Comparison of ENCODE assay signal across 8 mouse cellular contexts in genomic region chr8:58912840-58913639, GRCm38 (mm10). TPM values are rescaled to one million over a fixed set of nuclear protein-coding genes. Genes with fewer than 3 reads are reported as not detected.
DNase-seq lines count a peak whose midpoint lies in the region; ATAC-seq and TF ChIP-seq lines count a peak whose summit lies in the region.

No protein-coding gene starts in this region.

- H3K27me3 ChIP-seq in heart, postnatal 0 days (ENCODE audit: control insufficient read depth, insufficient read depth, low read length), result peaks cover 26% of the 10 kb centered on the region
- no peaks in the 10 kb centered on the region for H3K27me3 ChIP-seq in neural tube, embryonic 14.5 days (ENCODE audit: control insufficient read depth, insufficient read depth, low read length)

- TF ChIP-seq CTCF in cortical plate, adult 2 months (IDR thresholded peaks at IDR 0.05; ENCODE audit: extremely low read depth, insufficient read depth, low read length), result no peak
- TF ChIP-seq CTCF in heart, postnatal 0 days (IDR thresholded peaks at IDR 0.05; ENCODE audit: low read depth), result no peak

- peak; percentile 11 for DNase-seq in layer of hippocampus, adult 9-11 months
- DNase-seq in layer of hippocampus, adult 11-12 months (ENCODE audit: low spot score), result no peak
- DNase-seq in heart, postnatal 0 days (ENCODE audit: low spot score), result no peak
- peak; percentile 41 to 54 for DNase-seq in left cerebral cortex, postnatal 36 days (ENCODE audit: low spot score in 2 of 2)
- no peak for DNase-seq in spleen, adult 18-20 months
- DNase-seq in spleen, postnatal 10 days (ENCODE audit: low spot score in 2 of 2), result no peak

- 0 out of 2 replicates have a peak overlapping the region, but pooled peaks have one; percentile 1 for H3K27ac ChIP-seq in cortical plate, adult 2 months (ENCODE audit: insufficient read depth, low read length)
- no peak overlapping the region for H3K27ac ChIP-seq in heart, postnatal 0 days (ENCODE audit: low read depth)
- peak overlapping the region; percentile 70; the same call in 1 of the 2 replicates for H3K27ac ChIP-seq in neural tube, embryonic 14.5 days (ENCODE audit: low read depth, low read length)

- H3K4me2 ChIP-seq in heart, postnatal 0 days (ENCODE audit: low read depth, low read length), result peak overlapping the region; percentile 87
- peak overlapping the region; percentile 96 for H3K4me2 ChIP-seq in neural tube, embryonic 14.5 days (ENCODE audit: low read depth, low read length)

- no peaks in the 10 kb centered on the region for H3K9me3 ChIP-seq in heart, postnatal 0 days (replicated peaks; ENCODE audit: control insufficient read depth, low read length)
- H3K9me3 ChIP-seq in neural tube, embryonic 14.5 days (ENCODE audit: control insufficient read depth, low read length), result no peaks in the 10 kb centered on the region

- 4% methylated on average over 30 of the region's 30 CpGs for WGBS in heart, postnatal 0 days
- WGBS in neural tube, embryonic 14.5 days, result 2% methylated on average over 30 of the region's 30 CpGs

- TF ChIP-seq POLR2A in cortical plate, adult 2 months (IDR thresholded peaks at IDR 0.05; ENCODE audit: extremely low read depth, insufficient read depth, low read length), result 0 out of 2 replicates have a peak, but pooled peaks have one; percentile 12

- no peak for TF ChIP-seq EP300 in heart, postnatal 0 days (IDR thresholded peaks at IDR 0.05; ENCODE audit: low read depth)

- H3K9ac ChIP-seq in heart, postnatal 0 days (replicated peaks; ENCODE audit: low read depth, low read length), result 0 out of 2 replicates have a peak overlapping the region, but pooled peaks have one; percentile 8
- H3K9ac ChIP-seq in neural tube, embryonic 14.5 days (replicated peaks; ENCODE audit: low read depth, low read length), result peak overlapping the region; percentile 76

- H3K4me1 ChIP-seq in cortical plate, adult 2 months (ENCODE audit: control insufficient read depth, insufficient read depth, low read length), result no peaks in the 10 kb centered on the region
- peaks cover 4% of the 10 kb centered on the region; the same call in 1 of the 2 replicates for H3K4me1 ChIP-seq in heart, postnatal 0 days (ENCODE audit: control insufficient read depth, insufficient read depth)
- H3K4me1 ChIP-seq in neural tube, embryonic 14.5 days (ENCODE audit: control insufficient read depth, insufficient read depth, low read length), result no peaks in the 10 kb centered on the region

- no peaks in the 10 kb centered on the region for H3K36me3 ChIP-seq in heart, postnatal 0 days (replicated peaks; ENCODE audit: control insufficient read depth, insufficient read depth, low read length)
- no peaks in the 10 kb centered on the region for H3K36me3 ChIP-seq in neural tube, embryonic 14.5 days (ENCODE audit: control insufficient read depth, insufficient read depth, low read length)

- peak overlapping the region; percentile 84 for H3K4me3 ChIP-seq in cortical plate, adult 2 months (ENCODE audit: insufficient read depth, low read length)
- H3K4me3 ChIP-seq in heart, postnatal 0 days (ENCODE audit: low read depth, low read length), result peak overlapping the region; percentile 49
- H3K4me3 ChIP-seq in neural tube, embryonic 14.5 days (ENCODE audit: low read depth, low read length), result peak overlapping the region; percentile 68

- no peak; the same call in 1 of the 2 replicates for ATAC-seq in heart, postnatal 0 days (ENCODE audit: insufficient read depth, low read depth)
- ATAC-seq in neural tube, embryonic 14.5 days (ENCODE audit: low read depth), result peak; percentile 80

- intact Hi-C loops in left cerebral cortex, postnatal 36 days (cut with DNase I), result loop anchor here (10.0 kb wide), 1 partner anchor 348 kb away; no protein-coding TSS in a partner anchor

RNA-seq across cellular contexts. Expression of gene Galntl6, which starts 0.6 kb away (rescaled TPM):
- polyA plus RNA-seq in cortical plate, adult 2 months (2012; rRNA removed), result 11.8 and 12.2 TPM in 2 replicates
- total RNA-seq in heart, postnatal 0 days (2014; rRNA removed; ENCODE audit: low replicate concordance), result not detected in 2 replicates
- polyA plus RNA-seq in heart, postnatal 0 days (2015; fragmentation: Nextera tagmentation; extraction: Ambion mirVana), result 0.07 TPM in 1 of 2 replicates, not detected in the other
- total RNA-seq in left cerebral cortex, postnatal 36 days (2021), result 10 to 100 TPM; 27.2 to 36.1 TPM
- polyA plus RNA-seq in neural tube, embryonic 14.5 days (2014; fragmentation: Nextera tagmentation; extraction: Ambion mirVana), result 17.5 and 26.4 TPM in 2 replicates

RNA-seq across cellular contexts. Expression of gene BC030500, which starts 1.5 kb away (rescaled TPM):
- 14.4 and 17.2 TPM in 2 replicates for polyA plus RNA-seq in cortical plate, adult 2 months (2012; rRNA removed)
- not detected in 2 replicates for total RNA-seq in heart, postnatal 0 days (2014; rRNA removed; ENCODE audit: low replicate concordance)
- 0.07 TPM in 1 of 2 replicates, not detected in the other for polyA plus RNA-seq in heart, postnatal 0 days (2015; fragmentation: Nextera tagmentation; extraction: Ambion mirVana)
- total RNA-seq in left cerebral cortex, postnatal 36 days (2021), result 10 to 100 TPM; 10.2 to 11.9 TPM
- 10.4 and 16.5 TPM in 2 replicates for polyA plus RNA-seq in neural tube, embryonic 14.5 days (2014; fragmentation: Nextera tagmentation; extraction: Ambion mirVana)

Comparison
In these comparisons a context has a peak if more than half of its experiments do, and no peak if none do; other contexts are left out.
1. DNase-seq: peak in layer of hippocampus, adult 9-11 months (single experiment) and left cerebral cortex, postnatal 36 days (2 of 2); none in layer of hippocampus, adult 11-12 months (single experiment), heart, postnatal 0 days (single experiment), spleen, adult 18-20 months (0 of 2) and spleen, postnatal 10 days (0 of 2).
2. RNA of gene Galntl6, which starts 0.6 kb away (polyA plus RNA-seq): 17.5 to 26.4 TPM in neural tube, embryonic 14.5 days and 11.8 to 12.2 TPM in cortical plate, adult 2 months; 0.07 TPM in heart, postnatal 0 days; every median in the first group is over 10 times any median in the second.
3. RNA of gene BC030500, which starts 1.5 kb away (polyA plus RNA-seq): 10.4 to 16.5 TPM in neural tube, embryonic 14.5 days and 14.4 to 17.2 TPM in cortical plate, adult 2 months; 0.07 TPM in heart, postnatal 0 days; every median in the first group is over 10 times any median in the second.
4. Peak in every context shown above with its lines, with median percentiles within 50 percentile points of each other: H3K4me3 ChIP-seq.